Mouse (Mus musculus): Measurements from ENCODE around the gene Dcbld1. TPM values are rescaled to one million over a fixed set of nuclear protein-coding genes. Genes with fewer than 3 reads are reported as not detected.

The Dcbld1 gene
- polyA plus RNA-seq, 1 experiment from 2014 or later: 8.8 TPM

GRCm38 (mm10) chr10:52232196-52233176, 933 bp upstream of the Dcbld1 start:
- H3K9ac ChIP-seq (ENCODE audit: low read length): peak overlapping the region; percentile 90
- no peak overlapping the region for H3K27ac ChIP-seq (ENCODE audit: low read length)
- peak overlapping the region; percentile 91 for H3K4me3 ChIP-seq (ENCODE audit: low read length)
- H3K9me3 ChIP-seq (replicated peaks; ENCODE audit: control insufficient read depth, low read length): no peaks in the 10 kb centered on the region
- H3K36me3 ChIP-seq (ENCODE audit: control insufficient read depth, insufficient read depth): no peaks in the 10 kb centered on the region
- ATAC-seq (replicated peaks; ENCODE audit: extremely low read depth, insufficient read depth, low FRiP score): no peak
- H3K4me2 ChIP-seq (ENCODE audit: low read depth, low read length): peak overlapping the region; percentile 95
- H3K4me1 ChIP-seq (ENCODE audit: control insufficient read depth, insufficient read depth, low read length): peaks cover 6% of the 10 kb centered on the region
- H3K27me3 ChIP-seq (ENCODE audit: control insufficient read depth, insufficient read depth, low read length): no peaks in the 10 kb centered on the region
- WGBS: 10% methylated on average over 21 of the region's 21 CpGs

DNA sequence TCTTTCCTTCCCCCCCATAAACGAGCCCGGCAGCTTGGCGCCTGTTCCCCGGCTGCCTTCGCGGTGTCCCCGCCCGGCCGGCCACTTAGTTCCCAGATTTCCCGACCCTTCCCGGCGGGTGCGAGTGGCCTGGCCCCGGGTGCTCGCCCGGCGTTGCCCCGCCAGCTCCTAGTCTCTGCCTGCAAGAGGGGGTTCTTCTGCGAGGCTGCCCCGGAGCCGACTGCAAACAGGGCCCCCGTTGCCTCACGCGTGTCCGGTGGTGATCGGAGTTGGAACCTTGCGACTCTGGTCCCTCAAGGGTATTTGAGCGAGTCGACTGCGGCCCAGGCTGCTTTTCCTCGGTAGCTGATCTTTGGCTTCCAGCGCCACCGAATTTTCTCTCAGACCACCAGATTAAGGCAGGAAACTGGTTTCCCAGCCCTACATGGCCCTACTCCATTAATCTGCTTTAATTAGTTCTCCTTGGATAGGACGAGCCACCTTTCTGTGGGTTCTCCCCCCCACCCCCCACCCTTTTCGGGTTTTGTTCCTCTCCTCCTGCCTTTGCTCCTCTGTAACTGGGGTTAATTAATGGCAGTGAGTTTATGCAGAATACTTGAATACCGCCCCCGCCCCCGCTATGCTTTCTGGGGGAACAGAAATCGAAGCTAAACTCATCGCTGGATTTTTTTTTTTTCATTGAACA, 692 bp downstream of the Dcbld1 start:
- Histone ChIP-seq H3K36me3 (ENCODE audit: control insufficient read depth, insufficient read depth) (no peaks in the 10 kb centered on the region), H3K27me3 (ENCODE audit: control insufficient read depth, insufficient read depth, low read length) (no peaks in the 10 kb centered on the region), H3K4me1 (ENCODE audit: control insufficient read depth, insufficient read depth, low read length) (peaks cover 6% of the 10 kb centered on the region), H3K9ac (ENCODE audit: low read length) (peak overlapping the region; percentile 90), H3K9me3 (replicated peaks; ENCODE audit: control insufficient read depth, low read length) (no peaks in the 10 kb centered on the region), H3K4me3 (ENCODE audit: low read length) (peak overlapping the region; percentile 91), H3K4me2 (ENCODE audit: low read depth, low read length) (peak overlapping the region; percentile 95), H3K27ac (ENCODE audit: low read length) (peak overlapping the region; percentile 64)
- peak; percentile 40; the same call in 1 of the 2 replicates for ATAC-seq (replicated peaks; ENCODE audit: extremely low read depth, insufficient read depth, low FRiP score)
- under 1% methylated on average over 40 of the region's 40 CpGs for WGBS

GRCm38 (mm10) chr10:52234654-52234981, 1.2 kb downstream of the Dcbld1 start:
- H3K27me3 ChIP-seq (ENCODE audit: control insufficient read depth, insufficient read depth, low read length): no peaks in the 10 kb centered on the region
- H3K9ac ChIP-seq (ENCODE audit: low read length): peak overlapping the region; percentile 90
- WGBS: 18% methylated on average over 7 of the region's 7 CpGs
- peak overlapping the region; percentile 95 for H3K4me2 ChIP-seq (ENCODE audit: low read depth, low read length)
- H3K4me1 ChIP-seq (ENCODE audit: control insufficient read depth, insufficient read depth, low read length): peaks cover 6% of the 10 kb centered on the region
- no peak for ATAC-seq (replicated peaks; ENCODE audit: extremely low read depth, insufficient read depth, low FRiP score)
- no peaks in the 10 kb centered on the region for H3K9me3 ChIP-seq (replicated peaks; ENCODE audit: control insufficient read depth, low read length)
- no peak overlapping the region for H3K27ac ChIP-seq (ENCODE audit: low read length)
- H3K4me3 ChIP-seq (ENCODE audit: low read length): peak overlapping the region; percentile 91
- H3K36me3 ChIP-seq (ENCODE audit: control insufficient read depth, insufficient read depth): no peaks in the 10 kb centered on the region

- Histone ChIP-seq H3K36me3 (ENCODE audit: control insufficient read depth, insufficient read depth) (no peaks in the 10 kb centered on the region), H3K27ac (ENCODE audit: low read length) (no peak overlapping the region), H3K9me3 (replicated peaks; ENCODE audit: control insufficient read depth, low read length) (no peaks in the 10 kb centered on the region), H3K4me1 (ENCODE audit: control insufficient read depth, insufficient read depth, low read length) (peaks cover 6% of the 10 kb centered on the region), H3K4me2 (ENCODE audit: low read depth, low read length) (peak overlapping the region; percentile 95), H3K9ac (ENCODE audit: low read length) (no peak overlapping the region; the same call in 1 of the 2 replicates), H3K27me3 (ENCODE audit: control insufficient read depth, insufficient read depth, low read length) (no peaks in the 10 kb centered on the region), H3K4me3 (ENCODE audit: low read length) (no peak overlapping the region)
- no peak for ATAC-seq (replicated peaks; ENCODE audit: extremely low read depth, insufficient read depth, low FRiP score)
- 78% methylated on average over 5 of the region's 5 CpGs for WGBS
These were observed 2.0 kb downstream of the Dcbld1 start for GRCm38 (mm10) chr10:52235461-52235860.

- Histone ChIP-seq H3K9me3 (replicated peaks; ENCODE audit: control insufficient read depth, low read length) (no peaks in the 10 kb centered on the region), H3K4me1 (ENCODE audit: control insufficient read depth, insufficient read depth, low read length) (no peaks in the 10 kb centered on the region), H3K27me3 (ENCODE audit: control insufficient read depth, insufficient read depth, low read length) (no peaks in the 10 kb centered on the region), H3K9ac (ENCODE audit: low read length) (no peak overlapping the region), H3K4me2 (ENCODE audit: low read depth, low read length) (no peak overlapping the region), H3K36me3 (ENCODE audit: control insufficient read depth, insufficient read depth) (no peaks in the 10 kb centered on the region), H3K27ac (ENCODE audit: low read length) (no peak overlapping the region), H3K4me3 (ENCODE audit: low read length) (no peak overlapping the region)
- 82% methylated on average over 5 of the region's 5 CpGs for WGBS
- no peak for ATAC-seq (replicated peaks; ENCODE audit: extremely low read depth, insufficient read depth, low FRiP score)
These were observed 8.6 kb downstream of the Dcbld1 start for GRCm38 (mm10) chr10:52242015-52242414.

- no peaks in the 10 kb centered on the region for H3K36me3 ChIP-seq (ENCODE audit: control insufficient read depth, insufficient read depth)
- H3K4me2 ChIP-seq (ENCODE audit: low read depth, low read length): no peak overlapping the region
- 45% methylated on average over 7 of the region's 7 CpGs for WGBS
- no peak overlapping the region for H3K27ac ChIP-seq (ENCODE audit: low read length)
- H3K9ac ChIP-seq (ENCODE audit: low read length): no peak overlapping the region
- H3K4me3 ChIP-seq (ENCODE audit: low read length): no peak overlapping the region
- H3K27me3 ChIP-seq (ENCODE audit: control insufficient read depth, insufficient read depth, low read length): no peaks in the 10 kb centered on the region
- no peaks in the 10 kb centered on the region for H3K9me3 ChIP-seq (replicated peaks; ENCODE audit: control insufficient read depth, low read length)
- ATAC-seq (replicated peaks; ENCODE audit: extremely low read depth, insufficient read depth, low FRiP score): no peak
- H3K4me1 ChIP-seq (ENCODE audit: control insufficient read depth, insufficient read depth, low read length): no peaks in the 10 kb centered on the region
These were observed 9.4 kb downstream of the Dcbld1 start for GRCm38 (mm10) chr10:52242680-52243323.

DNA sequence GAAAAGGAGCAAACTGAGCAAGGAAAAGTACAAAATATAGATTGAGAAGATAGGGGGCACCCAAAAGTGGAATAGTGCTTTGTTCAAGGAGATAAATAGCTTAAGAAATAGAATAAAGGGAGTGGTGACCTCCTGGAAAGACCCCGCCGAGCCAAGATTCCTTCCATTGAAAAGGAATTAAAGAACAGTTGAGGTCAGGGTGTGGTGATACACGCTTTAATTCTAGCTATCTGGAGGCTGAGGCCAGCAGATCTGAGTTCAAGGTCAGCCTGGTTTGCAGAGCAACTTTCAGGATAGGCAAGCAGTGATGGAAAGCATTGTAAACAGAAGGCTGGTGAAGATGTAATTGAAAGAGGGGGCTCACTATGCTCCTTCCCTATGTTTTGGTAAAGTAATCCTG, 12.8 kb downstream of the Dcbld1 start:
- H3K9me3 ChIP-seq (replicated peaks; ENCODE audit: control insufficient read depth, low read length): no peaks in the 10 kb centered on the region
- no peak overlapping the region for H3K9ac ChIP-seq (ENCODE audit: low read length)
- no peak overlapping the region for H3K4me3 ChIP-seq (ENCODE audit: low read length)
- ATAC-seq (replicated peaks; ENCODE audit: extremely low read depth, insufficient read depth, low FRiP score): no peak
- no peaks in the 10 kb centered on the region for H3K27me3 ChIP-seq (ENCODE audit: control insufficient read depth, insufficient read depth, low read length)
- H3K4me1 ChIP-seq (ENCODE audit: control insufficient read depth, insufficient read depth, low read length): no peaks in the 10 kb centered on the region
- H3K36me3 ChIP-seq (ENCODE audit: control insufficient read depth, insufficient read depth): no peaks in the 10 kb centered on the region
- H3K4me2 ChIP-seq (ENCODE audit: low read depth, low read length): no peak overlapping the region
- H3K27ac ChIP-seq (ENCODE audit: low read length): no peak overlapping the region
- WGBS: 91% methylated on average over 3 of the region's 3 CpGs

DNA sequence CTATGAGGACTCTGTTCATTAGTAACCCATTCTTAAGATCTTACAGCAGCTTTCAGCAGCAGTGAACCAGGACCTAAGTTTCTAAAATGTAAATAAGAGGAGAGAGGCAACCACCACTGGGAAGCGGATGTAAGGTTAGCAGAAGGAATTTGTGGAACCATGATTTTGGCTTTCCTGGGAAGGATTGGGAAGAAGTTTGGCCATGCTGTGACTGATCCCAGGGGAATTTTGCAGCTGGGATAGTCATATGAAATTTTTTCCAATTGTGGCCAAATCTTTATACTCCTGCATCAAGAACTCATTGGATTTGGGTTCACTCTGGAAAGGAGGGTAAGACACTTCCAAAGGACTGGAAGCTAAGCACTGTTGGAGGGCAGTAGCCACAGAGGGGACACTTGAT, 18.8 kb downstream of the Dcbld1 start:
- no peak for ATAC-seq (replicated peaks; ENCODE audit: extremely low read depth, insufficient read depth, low FRiP score)
- H3K4me3 ChIP-seq (ENCODE audit: low read length): no peak overlapping the region
- 82% methylated on average over 1 of the region's 1 CpGs for WGBS
- no peaks in the 10 kb centered on the region for H3K36me3 ChIP-seq (ENCODE audit: control insufficient read depth, insufficient read depth)
- no peaks in the 10 kb centered on the region for H3K9me3 ChIP-seq (replicated peaks; ENCODE audit: control insufficient read depth, low read length)
- no peak overlapping the region for H3K9ac ChIP-seq (ENCODE audit: low read length)
- no peaks in the 10 kb centered on the region for H3K4me1 ChIP-seq (ENCODE audit: control insufficient read depth, insufficient read depth, low read length)
- H3K27me3 ChIP-seq (ENCODE audit: control insufficient read depth, insufficient read depth, low read length): no peaks in the 10 kb centered on the region
- H3K27ac ChIP-seq (ENCODE audit: low read length): no peak overlapping the region
- no peak overlapping the region for H3K4me2 ChIP-seq (ENCODE audit: low read depth, low read length)

DNA sequence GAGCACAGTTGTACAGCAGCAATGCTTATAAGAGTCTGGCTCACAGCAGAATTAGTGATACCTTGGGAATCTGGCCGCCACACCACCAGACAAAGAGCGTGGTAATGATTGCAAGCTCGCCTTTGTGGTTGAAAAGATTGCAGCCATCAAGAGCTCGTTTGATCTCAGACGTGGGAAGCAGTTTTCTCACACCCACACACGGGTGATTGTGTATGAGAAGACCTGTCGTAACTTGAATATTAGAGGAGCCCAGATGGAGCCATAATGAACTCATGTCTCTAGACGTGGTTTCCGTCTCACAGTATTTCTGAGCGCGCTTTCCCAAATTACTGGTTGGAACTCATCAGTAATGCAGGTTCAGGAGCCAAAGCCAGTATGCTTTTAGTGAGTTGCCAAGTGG, 20.0 kb downstream of the Dcbld1 start:
- ATAC-seq (replicated peaks; ENCODE audit: extremely low read depth, insufficient read depth, low FRiP score): no peak
- 82% methylated on average over 11 of the region's 11 CpGs for WGBS
- Histone ChIP-seq H3K9ac (ENCODE audit: low read length) (no peak overlapping the region), H3K36me3 (ENCODE audit: control insufficient read depth, insufficient read depth) (no peaks in the 10 kb centered on the region), H3K27ac (ENCODE audit: low read length) (no peak overlapping the region), H3K4me1 (ENCODE audit: control insufficient read depth, insufficient read depth, low read length) (no peaks in the 10 kb centered on the region), H3K27me3 (ENCODE audit: control insufficient read depth, insufficient read depth, low read length) (no peaks in the 10 kb centered on the region), H3K4me3 (ENCODE audit: low read length) (no peak overlapping the region), H3K9me3 (replicated peaks; ENCODE audit: control insufficient read depth, low read length) (no peaks in the 10 kb centered on the region), H3K4me2 (ENCODE audit: low read depth, low read length) (no peak overlapping the region)
